Mouse (Mus musculus) left cerebral cortex, adult 18-20 months (tissue): ENCODE results near the gene Dpy30. TPM values are rescaled to one million over a fixed set of nuclear protein-coding genes. Genes with fewer than 3 reads are reported as not detected.
A peak's percentile ranks its signal among the peaks of the same experiment; 100 is the strongest.
"Not testable (repeated sequence)": the region's sequence is repeated elsewhere in the genome, so short reads cannot be mapped to it uniquely, and the experiment has no call there.

Experiments
- DNase-seq, 2 experiments: peaks; one replicate each; pipeline ENCODE4 v3.0.0; 2021 to 2022; ENCODE audit warnings: low spot score in 2 of 2, mixed read lengths in 1 of 2
- long read RNA-seq, 2 experiments: library from polyadenylated mRNA; stranded (forward); transcript quantifications; one replicate each; pipeline ENCODE4 v2.0.0; 2021
- total RNA-seq, 2 experiments: library from RNA; stranded (reverse); gene quantifications; 2 replicates each; pipeline ENCODE4 v1.2.3; 2021

Dpy30 gene
- total RNA-seq = 10 to 100 TPM; 51.2 to 51.7 TPM
- long read RNA-seq, experiment 1, transcript Dpy30-206 (5 exons, 734 nt) = major isoform, 18 of 20 reads
- long read RNA-seq, experiment 1, partial matches to known transcripts = 0 of 20 reads
- long read RNA-seq, experiment 1, other reads (novel, unspliced or antisense) = 0 of 20 reads
- long read RNA-seq, experiment 2, transcript Dpy30-206 (5 exons, 734 nt) = major isoform, 25 of 32 reads
- long read RNA-seq, experiment 2, partial matches to known transcripts = 1 of 32 reads
- long read RNA-seq, experiment 2, other reads (novel, unspliced or antisense) = 1 of 32 reads

DNA sequence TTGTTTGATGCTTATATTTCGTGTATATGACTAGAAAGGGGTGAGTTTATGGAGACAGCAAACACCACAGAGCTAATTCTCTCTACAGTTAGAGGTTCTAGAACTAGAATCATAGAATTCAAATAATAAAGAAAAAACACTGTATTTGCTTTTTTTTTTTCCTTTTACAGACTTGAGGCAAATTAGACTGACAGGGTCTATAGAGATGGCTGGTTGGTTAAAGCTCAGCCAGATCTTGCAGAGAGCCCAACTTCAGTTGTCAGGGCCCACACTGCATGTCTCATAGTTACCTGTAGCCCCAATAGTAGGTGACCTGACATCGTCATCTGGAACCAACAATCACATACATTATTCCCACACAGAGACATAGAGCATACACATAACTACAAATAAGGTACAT, at the start of gene Dpy30:
Gene Dpy30, minus strand, starts transcription at position 101 of the 400 bp plus-strand sequence.
- DNase-seq = no peak

DNA sequence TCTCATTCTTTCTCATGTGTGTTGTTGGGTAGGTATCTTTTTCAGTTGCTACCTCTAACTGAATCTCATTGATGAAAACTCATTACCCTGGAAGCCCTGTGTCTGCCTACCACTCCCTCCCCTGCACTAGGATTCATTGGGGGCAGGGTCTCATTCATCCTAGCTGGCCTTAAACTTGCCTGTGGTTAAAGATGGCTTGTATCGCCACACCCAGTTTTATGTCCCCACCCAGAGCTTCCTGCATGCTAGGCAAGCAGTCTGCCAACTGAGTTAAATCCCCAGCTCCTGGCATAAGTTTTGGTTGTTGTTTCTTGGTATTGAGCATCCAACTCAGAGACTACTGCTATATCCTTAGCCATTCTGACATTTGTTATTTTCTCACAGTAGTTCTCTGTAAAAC, 39.8 kb upstream of the Dpy30 start:
- no peak for DNase-seq

DNA sequence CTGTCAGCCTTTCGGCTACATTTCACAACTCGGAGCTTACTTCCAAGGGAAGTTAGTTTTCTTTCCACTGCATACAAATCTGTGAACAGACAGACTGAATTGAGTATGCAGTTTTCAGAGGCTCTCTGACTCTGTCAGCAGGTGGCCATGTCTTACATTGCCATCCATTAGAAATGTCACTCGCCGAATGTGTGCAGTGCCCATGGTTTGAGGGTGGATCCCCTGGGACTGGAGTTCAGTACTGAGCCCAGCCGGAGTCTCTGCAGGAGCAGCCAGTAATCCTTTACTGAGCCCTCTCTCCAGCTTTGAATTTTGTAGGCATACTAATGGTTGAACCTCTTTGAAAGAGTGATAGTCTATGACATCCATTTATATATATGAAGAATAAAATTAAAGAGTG, 17.4 kb upstream of the Dpy30 start:
- DNase-seq = no peak

DNA sequence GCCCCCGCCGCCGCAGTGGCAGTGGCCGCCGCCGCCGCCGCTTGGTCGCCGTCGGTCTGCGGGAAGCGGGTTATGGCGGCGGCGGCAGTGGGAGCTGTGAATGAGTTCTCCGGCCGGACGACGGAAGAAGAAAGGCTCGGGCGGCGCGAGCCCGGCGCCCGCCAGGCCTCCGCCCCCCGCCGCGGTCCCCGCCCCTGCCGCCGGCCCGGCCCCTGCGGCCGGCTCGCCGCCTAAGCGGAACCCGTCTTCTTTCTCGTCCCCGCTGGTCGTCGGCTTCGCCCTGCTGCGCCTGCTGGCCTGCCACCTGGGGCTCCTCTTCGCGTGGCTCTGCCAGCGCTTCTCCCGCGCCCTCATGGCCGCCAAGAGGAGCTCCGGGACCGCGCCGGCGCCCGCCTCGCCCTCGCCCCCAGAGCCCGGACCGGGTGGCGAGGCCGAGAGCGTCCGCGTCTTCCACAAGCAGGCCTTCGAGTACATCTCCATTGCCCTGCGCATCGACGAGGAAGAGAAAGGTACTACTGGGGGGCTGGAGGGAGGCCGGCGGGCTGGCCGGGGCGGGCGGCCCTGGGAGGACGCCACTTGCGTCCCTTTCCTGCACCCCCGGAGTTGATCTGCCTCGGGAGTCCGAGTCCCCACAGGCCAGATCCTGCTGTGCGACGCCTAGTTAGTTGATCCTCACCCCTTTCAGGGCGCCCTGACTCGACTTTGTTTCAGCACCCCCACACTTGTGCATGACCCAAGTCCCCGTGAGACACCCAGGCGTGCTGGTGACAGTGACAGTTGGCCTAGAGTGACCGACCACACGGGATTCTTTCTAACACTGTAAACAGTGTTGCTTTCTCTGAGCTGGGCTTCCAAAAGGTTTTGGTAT, 15.4 kb upstream of the Dpy30 start, which contains the start of gene Spast:
Gene Spast, plus strand, starts transcription at position 51 of the 868 bp plus-strand sequence.
- peak; percentile 46 to 64 for DNase-seq

DNA sequence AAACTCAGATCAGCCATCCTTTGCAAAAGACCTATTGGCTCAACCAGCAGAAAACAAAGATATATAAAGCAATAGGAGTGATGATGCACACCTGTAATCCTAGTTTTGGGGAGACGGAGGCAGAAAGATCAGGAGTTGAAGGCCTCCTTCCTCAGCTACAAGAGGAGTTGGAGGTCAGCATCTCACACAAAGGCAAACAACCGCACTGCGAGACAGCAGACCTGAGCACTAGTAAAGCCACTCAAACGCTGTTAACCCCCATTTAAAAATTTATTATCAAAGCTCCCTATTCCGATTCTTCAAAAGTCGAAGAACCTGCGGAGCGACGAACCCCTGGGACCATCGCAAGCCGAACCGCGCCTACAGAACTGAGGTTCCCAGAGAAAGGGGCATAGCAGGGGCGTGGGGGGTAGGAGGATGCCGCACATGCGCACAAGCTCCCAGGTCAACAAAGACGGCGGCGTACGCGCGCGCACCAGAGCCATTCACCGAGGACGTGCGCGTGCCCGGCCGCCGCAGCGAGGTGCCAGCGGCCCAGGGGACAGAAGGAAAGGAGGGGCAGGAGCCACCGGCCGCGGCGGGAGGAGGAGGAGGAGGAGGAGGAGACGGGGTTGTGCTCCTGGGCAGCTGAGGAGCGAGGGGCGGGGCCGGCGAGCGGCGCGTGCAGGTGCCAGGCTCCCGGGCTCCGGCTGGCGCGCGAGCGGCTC, 14.6 kb upstream of the Dpy30 start:
- peak; percentile 95 for DNase-seq

DNA sequence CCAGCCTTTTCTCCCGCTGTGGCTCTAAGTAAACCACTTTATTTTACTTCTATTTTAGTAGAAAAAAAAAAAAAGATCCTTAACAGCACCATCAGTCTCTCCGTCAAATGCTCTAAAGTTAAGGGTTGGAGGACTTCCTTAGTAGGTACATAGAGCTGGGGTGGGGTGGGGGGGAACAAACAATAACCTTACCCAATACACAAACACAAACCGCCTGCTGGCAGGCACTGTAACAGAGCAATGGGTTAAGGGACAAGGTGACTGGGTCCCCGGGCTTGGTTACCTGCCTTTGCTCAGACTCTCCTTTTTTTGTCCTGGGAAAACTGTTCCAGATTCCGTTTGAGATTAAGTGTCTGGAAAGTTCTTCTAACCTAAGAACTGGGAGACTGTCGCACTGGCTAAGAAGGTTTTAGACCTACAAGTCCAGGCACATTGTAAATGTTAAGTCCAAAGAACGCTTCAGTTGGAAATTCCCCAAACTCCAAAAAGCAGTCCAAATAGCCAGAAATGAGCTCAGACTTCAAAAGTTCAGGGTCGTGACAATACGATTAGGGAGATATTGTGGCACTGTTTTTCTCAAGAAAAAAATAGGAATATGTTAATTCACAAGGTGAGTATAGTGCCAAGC, 7.4 kb upstream of the Dpy30 start:
- DNase-seq = no peak

DNA sequence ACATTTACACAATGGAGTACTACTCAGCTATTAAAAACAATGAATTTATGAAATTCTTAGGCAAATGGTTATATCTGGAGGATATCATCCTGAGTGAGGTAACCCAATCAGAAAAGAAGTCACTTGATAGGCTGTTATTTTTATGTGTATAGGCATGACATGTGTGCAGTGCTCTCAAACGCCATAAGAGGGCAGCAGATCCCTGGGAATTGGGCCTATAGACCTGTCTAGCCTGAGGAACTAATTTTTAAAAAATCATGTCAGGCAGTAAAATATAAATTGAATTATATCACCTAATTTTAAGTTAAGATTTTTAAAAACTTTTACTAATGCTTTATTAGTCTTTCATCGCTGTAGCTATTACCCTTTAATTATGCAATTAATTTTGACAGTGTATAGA, 4.4 kb upstream of the Dpy30 start:
- DNase-seq = peak in 1 of 2 experiments; percentile 8

DNA sequence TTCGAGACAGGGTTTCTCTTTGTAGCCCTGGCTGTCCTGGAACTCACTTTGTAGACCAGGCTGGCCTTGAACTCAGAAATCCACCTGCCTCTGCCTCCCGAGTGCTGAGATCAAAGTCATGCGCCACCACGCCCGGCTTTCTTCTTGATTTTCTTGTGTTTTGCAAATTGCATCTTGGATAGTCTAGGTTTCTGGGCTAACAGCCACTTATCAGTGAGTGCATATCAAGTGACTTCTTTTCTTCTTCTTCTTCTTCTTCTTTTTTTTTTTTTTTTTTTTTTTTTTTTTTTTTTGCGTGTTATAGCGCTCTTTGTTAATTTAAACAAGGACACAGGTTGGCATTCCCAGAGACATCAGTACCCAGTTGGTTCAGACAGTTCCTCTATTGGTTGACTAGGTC, 3.5 kb upstream of the Dpy30 start:
- not testable (repeated sequence) for DNase-seq

DNA sequence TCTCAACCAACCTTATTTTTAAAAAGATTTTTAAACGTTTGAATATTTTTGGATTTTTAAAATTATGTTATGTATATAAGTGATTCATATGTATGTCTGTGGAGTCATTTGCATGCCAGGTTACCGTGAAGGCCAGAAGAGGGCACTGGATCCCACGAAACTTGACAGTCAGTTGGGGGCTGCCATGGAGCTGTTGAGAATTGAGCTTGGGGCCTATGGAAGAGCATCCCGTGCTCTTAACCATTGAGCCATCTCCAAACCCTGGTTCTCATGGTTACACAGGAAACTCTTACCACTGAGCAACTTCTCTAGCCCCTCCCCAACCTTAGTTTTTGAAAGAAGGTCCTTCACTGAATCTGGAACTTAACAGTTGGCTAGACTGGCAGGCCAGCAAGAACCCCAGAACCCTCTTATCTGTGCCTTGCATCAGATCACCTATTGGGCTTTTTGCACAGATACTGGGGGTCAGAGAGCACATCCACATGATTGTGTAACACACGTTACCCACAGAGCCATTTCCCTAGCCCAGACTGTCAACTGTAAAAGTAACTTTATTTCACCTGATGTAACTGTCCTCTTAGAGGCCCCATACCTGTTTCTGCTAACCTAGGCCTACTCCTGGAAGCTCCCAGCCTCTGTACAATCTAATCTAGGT, 1.2 kb downstream of the Dpy30 start:
- no peak for DNase-seq

DNA sequence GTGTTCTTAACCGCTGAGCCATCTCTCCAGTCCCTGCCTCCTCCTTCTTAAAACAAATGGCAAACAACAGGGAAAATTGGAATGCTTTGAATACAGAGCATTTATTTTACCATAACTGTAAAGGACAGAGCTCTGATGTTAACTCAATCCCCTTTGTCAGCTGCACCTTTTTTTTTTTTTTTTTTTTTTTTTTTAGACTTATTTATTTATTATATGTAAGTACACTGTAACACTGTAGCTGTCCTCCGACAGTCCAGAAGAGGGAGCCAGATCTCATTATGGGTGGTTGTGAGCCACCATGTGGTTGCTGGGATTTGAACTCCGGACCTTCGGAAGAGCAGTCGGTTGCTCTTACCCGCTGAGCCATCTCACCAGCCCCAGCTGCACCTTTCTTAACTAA, 5.0 kb downstream of the Dpy30 start:
- no peak for DNase-seq

DNA sequence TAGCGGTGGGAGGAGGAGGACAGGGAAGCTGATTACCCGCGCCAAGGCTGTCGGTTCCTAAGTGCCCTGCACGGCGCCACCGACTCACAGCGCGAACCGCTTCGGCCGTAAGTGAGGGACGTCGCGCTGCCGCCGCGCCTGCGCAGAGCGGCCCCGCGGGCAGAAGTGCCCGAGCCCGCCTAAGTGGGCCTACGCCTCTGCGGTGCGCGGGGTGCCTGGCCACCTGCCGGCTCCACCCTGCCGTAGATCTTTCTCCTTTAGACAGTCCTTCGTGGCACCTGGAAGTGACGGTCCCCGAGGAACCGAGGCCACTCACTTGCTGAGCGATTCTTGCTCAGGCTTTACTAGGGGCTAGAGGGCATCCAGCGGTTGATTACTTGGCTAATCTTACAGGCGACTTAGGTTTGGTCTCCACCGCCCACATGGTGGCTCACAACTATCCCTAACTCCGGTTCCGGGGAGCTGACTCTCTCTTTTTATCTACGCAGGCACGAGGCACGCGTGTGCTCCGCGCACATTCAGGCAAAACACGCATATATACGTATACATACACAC, 7.4 kb downstream of the Dpy30 start:
- peak; percentile 82 to 90 for DNase-seq

DNA sequence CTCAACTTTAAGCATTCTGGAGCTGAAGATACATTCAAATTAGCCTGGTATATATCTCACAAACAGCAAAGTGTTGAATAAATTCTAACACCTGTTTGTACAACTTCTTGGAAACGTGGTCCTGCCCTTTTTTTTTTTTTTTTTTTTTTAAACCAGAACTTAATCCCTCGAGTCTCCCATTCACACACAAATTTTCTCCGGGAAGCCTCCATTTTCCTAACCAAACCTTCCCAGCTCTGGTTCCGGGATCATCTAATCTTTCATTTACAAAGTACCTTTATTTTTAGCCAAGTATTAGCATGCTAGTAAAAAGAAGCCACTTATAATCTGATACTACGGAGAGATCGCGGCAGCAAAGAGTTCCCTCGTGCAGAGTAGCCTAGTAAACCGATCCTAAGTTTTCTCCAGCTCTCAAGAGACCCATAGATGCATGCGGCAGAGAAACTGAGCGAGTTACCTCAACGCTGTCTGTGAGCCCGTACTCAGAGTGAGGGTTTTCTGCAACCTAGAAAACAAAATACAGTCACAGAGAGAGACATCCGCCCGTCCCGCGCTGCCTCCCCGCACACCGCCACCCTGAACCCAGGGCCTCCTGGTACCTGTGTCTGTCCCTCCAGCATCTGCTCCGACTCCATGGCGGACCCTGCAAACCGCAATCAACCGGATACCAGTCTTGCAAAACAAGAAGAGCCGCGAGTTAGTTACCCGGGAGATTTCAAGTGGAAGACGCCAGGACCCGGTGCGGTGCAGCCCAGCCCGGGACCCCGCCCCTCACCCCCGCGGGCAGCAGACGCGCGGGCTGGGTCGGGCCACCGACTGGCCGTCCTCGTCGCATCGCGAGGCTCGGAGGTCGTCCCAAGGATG, 8.1 kb downstream of the Dpy30 start:
- DNase-seq = no peak

DNA sequence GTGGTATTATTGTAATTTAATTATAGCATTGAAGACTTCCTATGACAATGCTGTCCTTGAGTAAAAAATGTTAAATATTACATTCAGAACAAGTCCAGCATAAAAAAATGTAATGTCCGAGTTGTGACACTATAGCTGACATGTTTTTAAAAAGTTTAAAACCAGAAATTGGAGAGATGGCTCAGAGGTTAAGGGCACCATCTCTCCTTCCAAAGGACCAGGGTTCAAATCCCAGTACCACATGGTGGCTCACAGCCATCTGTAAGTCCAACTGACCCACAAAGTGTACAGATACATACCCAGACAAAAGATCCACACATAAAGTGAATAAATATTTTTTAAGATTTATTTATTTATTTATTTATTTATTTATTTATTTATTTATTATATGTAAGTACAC, 17.7 kb downstream of the Dpy30 start:
- no peak for DNase-seq

DNA sequence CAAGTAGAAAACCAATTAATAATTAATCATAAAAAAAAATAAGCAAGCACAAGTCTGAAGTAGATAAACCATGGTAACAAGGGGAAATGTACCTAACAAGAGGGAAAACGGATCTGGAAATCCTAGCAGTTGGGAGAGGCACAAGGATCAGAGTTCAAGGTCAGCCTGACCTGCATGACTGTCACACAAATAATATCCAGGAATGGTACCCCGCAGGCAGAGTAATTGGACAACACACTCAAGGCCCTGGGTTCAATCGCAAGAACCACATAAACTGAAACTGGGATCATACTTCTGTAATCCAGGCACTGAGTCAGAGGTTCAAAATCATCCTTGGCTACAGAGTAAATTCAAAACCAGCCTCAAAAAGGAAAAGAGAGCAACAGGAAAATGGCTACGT, 18.1 kb downstream of the Dpy30 start:
- DNase-seq = no peak

DNA sequence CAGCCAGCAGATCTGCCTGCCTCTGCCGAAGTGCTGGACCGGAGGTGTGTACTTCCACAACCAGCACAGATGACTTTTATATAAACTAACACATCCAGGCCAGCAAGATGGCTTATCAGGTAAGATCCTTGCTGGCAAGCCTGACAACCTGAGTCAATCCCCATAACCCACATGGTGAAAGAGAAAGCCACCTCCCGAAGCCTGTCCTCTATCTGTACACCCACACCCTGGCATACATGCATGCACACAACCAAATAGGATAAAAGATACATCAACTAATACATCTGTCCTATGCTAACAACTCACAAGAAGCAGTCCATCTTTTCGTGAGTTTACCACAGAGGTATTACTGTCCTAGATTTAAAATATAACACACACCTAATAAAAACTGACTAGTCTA, 19.7 kb downstream of the Dpy30 start:
- no peak for DNase-seq

DNA sequence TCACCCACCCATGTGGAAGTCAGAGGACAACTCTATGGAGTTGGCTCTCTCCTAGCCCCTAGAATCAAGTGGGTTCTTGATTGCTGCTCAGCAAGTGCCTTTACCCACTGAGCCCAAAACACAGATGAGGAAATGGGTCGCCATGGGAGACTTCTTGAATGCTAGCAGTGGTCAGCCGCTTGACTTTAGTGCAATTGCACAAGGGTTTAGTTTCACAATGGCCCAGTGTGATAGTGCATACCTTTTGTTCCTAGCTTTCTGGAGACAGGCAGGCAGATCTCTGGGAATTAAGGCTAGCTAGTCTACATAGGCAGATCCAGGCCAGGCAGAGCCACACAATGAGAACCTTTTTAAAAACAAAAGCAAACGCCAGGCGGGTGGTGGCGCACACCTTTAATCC, 23.7 kb downstream of the Dpy30 start:
- DNase-seq = no peak

DNA sequence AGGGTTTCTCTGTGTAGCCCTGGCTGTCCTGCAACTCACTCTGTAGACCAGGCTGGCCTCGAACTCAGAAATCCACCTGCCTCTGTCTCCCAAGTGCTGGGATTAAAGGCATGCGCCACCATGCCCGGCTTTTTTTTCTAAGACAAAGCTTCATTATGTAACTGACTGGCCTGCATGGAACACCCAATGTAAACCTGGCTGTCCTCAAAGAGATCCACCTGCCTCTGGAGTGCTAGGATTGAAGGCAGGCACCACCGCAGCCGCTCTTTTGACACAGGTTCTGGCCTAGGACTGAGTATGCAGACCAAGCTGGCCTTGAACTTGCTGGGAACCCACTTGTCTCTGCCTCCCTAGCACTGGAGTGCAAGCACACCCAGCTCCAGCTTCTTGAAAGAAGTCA, 26.8 kb downstream of the Dpy30 start:
- DNase-seq = not testable (repeated sequence)

DNA sequence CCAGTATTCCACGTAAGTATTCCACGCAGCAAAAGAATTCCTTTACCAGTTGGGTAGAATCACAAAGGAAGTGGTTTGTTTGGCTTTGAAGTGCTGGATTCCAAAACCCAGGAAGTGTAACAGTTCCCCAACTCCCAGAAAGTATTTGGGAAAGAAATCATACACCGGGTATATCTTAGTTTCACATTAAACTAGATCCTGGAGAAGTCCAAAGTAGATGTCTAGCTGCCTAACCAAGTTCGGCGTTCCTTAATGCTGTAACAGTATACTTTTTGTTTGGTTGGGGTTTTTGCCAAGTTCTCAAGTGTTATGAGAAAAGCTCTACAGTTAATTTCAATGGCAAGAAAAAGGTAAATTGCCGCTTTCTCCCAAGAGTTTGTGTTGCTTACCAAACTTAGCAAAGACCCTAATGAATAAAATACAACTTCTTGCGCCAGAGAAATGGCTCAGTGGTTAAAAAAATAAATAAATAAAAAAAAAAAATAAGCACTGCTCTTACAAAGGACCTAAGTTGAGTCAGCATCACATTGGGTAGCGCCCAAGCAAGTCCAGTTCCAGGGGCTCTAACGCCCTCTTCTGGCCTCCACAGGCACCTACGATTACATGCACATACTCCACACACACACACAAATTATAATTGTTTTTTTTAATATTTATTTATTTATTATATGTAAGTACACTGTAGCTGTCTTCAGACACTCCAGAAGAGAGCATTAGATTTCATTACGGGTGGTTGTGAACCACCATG, 27.5 kb downstream of the Dpy30 start:
- DNase-seq = no peak
